Mouse (Mus musculus) adrenal gland, postnatal 10 days (tissue): ENCODE measurements at regions not wholly inside any gene's neighbourhood (a gene's known extent, or its start where the extent isn't known, plus 50 kb on each side); places are given as distances from the start of the nearest gene placed in this dataset.

Experiments used
- DNase-seq: peaks from one replicate; pipeline ENCODE4 v3.0.0; 2021; ENCODE audit warnings: mixed read lengths

- DNase-seq: no peak
Measured at GRCm38 (mm10) chr9:118416032-118416431, 62.0 kb upstream of the Eomes start.

DNA sequence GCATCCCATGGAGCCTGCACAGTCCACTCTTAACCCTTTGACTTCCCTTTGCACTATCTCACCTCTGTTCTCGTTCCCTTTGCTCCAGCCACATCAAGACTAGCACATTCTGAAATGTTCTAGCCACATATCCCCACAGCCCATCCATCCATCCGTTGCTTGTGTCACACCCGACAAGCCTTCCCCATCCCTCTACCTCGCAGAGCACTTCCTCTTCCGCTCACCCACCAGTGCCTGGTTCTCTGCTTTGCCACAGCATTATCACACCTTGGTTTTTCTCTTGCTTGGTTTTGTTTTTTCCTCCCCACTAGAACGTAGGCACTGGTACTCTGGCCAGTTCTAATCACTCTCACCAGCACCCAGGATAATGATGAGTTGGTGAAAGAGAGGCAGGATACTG is 61.5 kb upstream of the Eomes start:
- DNase-seq: no peak

GRCm38 (mm10) chr9:118424344-118424743 is 53.7 kb upstream of the Eomes start:
- no peak for DNase-seq
